Mouse (Mus musculus): ENCODE data around the gene Dtd2. TPM values are rescaled to one million over a fixed set of nuclear protein-coding genes. Genes with fewer than 3 reads are reported as not detected.

Dtd2 gene
- 26.6 and 28.7 TPM in 2 replicates for polyA plus RNA-seq (2014; fragmentation: Nextera tagmentation; extraction: Ambion mirVana)

DNA sequence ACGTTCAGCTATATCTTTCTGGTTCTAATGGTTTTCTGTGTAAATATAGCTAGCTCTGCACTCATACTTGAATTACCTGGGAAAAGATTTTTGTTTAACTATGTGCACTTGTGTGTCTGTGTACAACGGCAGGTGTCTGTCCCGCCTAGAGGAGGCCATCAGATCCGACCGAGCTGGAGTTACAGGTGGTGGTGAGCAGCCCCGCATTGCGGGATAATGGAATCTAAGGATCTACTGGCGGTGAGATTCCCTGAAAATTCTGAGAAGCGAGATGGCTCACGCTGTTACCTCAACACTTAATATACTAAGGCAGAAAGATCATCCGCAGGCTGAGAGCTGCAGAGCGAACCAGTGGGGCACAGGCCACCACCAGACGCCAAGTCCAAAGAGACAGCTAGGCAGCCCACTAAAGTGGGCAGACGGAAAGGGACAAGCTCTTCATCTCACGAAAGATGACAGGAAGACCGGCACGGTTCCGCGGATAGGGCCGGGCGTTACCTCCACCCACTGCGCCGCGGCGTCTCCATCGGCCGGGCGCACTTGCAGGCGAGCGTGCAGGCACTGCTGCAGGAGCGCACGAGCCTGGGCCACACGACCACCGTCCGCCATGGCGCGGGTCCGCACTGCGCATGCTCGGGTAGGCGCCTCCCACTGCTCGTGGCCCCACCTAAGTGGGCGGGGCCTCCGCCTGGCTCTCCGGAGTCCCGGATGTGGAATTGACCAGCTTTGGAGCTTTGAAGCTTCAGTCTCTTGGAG, at the start of gene Dtd2:
Gene Dtd2 (minus strand): TSS at position 625 of the 756 bp plus-strand sequence.
- H3K27me3 ChIP-seq (ENCODE audit: control insufficient read depth, insufficient read depth, low read length), result no peaks in the 10 kb centered on the region
- H3K9me3 ChIP-seq (ENCODE audit: control insufficient read depth, low read length), result no peaks in the 10 kb centered on the region
- ATAC-seq (replicated peaks; ENCODE audit: low FRiP score) (peak; percentile 91), DNase-seq (ENCODE audit: low spot score) (peak; percentile 97)
- peak within 1 kb of the TSS; percentile 84 for H3K9ac ChIP-seq (ENCODE audit: low read length)
- 0 out of 2 replicates have a peak within 1 kb of the TSS, but pooled peaks have one; percentile 42 for H3K27ac ChIP-seq (ENCODE audit: low read depth, low read length)
- H3K36me3 ChIP-seq (ENCODE audit: control insufficient read depth, insufficient read depth, low read length), result no peaks in the 10 kb centered on the region
- no peaks in the 10 kb centered on the region; the same call in 1 of the 2 replicates for H3K4me1 ChIP-seq (replicated peaks; ENCODE audit: control insufficient read depth, insufficient read depth, low read length)
- peak within 1 kb of the TSS; percentile 76 for H3K4me3 ChIP-seq (ENCODE audit: low read depth, low read length)
- 2% methylated on average over 46 of the region's 46 CpGs for WGBS
- H3K4me2 ChIP-seq (ENCODE audit: low read depth, low read length, severe bottlenecking), result peak within 1 kb of the TSS; percentile 63

DNA sequence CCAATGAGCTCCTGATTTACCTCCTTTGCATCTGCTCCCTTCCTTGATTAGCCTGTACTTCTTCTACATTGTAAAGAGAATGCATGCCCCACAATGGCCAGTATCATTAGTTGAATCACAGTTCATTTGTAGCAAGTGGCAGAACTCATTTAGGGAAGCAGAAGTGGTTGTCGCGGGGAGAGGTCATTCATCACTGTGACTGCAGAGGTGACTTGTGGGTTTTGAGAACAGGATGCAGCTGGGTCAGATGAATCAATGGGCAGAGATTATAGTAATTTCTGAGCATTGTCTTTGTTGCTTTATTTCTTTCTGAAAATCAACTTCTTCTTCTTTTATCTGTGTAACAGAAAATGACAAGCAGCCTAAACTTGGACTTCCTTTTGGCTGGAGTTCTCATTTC, 43.0 kb upstream of the Dtd2 start:
- Histone ChIP-seq H3K4me1 (replicated peaks; ENCODE audit: control insufficient read depth, insufficient read depth, low read length) (no peaks in the 10 kb centered on the region), H3K4me3 (ENCODE audit: low read depth, low read length) (no peak overlapping the region), H3K9me3 (ENCODE audit: control insufficient read depth, low read length) (no peaks in the 10 kb centered on the region), H3K9ac (ENCODE audit: low read length) (no peak overlapping the region), H3K27me3 (ENCODE audit: control insufficient read depth, insufficient read depth, low read length) (no peaks in the 10 kb centered on the region), H3K4me2 (ENCODE audit: low read depth, low read length, severe bottlenecking) (no peak overlapping the region), H3K27ac (ENCODE audit: low read depth, low read length) (no peak overlapping the region), H3K36me3 (ENCODE audit: control insufficient read depth, insufficient read depth, low read length) (no peaks in the 10 kb centered on the region)
- WGBS, result 86% methylated on average over 2 of the region's 2 CpGs
- DNase-seq (ENCODE audit: low spot score) (no peak), ATAC-seq (replicated peaks; ENCODE audit: low FRiP score) (no peak)

DNA sequence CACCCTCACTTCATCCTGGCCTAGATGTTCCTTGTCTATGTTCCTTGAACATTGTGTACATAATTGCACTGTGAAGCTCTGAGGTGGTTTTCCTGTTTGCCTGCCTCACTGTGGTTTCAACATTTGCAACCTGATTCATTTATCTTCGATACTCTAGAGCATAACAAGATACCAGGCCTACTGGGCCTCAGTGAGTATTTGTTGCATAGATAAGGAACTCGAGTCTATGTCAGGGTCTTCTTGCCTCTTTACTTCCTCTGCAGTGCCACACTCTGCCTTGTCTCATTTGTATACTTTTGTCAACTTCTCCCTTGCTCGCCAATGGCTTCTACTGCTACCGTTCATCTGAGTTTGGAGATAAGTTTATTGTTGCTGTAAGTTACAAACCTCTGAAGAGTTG, 40.1 kb upstream of the Dtd2 start:
- no peak overlapping the region for H3K4me2 ChIP-seq (ENCODE audit: low read depth, low read length, severe bottlenecking)
- no peak overlapping the region for H3K27ac ChIP-seq (ENCODE audit: low read depth, low read length)
- WGBS, result 89% methylated on average over 4 of the region's 4 CpGs
- H3K9ac ChIP-seq (ENCODE audit: low read length), result no peak overlapping the region
- no peak overlapping the region for H3K4me3 ChIP-seq (ENCODE audit: low read depth, low read length)
- no peaks in the 10 kb centered on the region for H3K27me3 ChIP-seq (ENCODE audit: control insufficient read depth, insufficient read depth, low read length)
- no peaks in the 10 kb centered on the region for H3K36me3 ChIP-seq (ENCODE audit: control insufficient read depth, insufficient read depth, low read length)
- no peaks in the 10 kb centered on the region for H3K4me1 ChIP-seq (replicated peaks; ENCODE audit: control insufficient read depth, insufficient read depth, low read length)
- DNase-seq (ENCODE audit: low spot score), result no peak
- H3K9me3 ChIP-seq (ENCODE audit: control insufficient read depth, low read length), result no peaks in the 10 kb centered on the region
- no peak for ATAC-seq (replicated peaks; ENCODE audit: low FRiP score)

DNA sequence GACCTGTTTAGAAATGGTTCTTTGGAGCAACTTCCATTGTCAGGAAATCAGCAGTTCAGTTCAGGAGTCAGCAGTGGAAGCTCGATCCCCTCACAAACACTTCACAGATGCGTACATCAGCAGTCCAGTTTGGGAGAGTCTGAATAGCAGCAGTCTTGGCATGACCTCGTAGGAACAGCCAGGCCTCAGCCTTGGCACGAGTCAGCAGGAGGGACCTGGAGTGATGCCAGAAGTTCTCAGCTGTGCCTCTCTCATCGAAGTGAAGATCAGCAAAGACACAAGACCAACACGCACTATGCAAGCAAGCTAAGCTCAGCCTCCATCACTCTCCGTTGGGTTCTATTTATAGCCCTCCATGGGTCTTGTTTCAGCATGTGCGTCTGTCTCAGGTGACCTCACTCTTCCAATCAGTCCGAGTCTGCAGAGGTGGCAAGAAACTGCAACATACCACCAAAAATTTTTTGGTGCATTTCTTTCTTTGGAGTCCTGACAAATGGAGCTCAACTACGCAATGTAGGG, 36.6 kb upstream of the Dtd2 start:
- DNase-seq (ENCODE audit: low spot score) (no peak), ATAC-seq (replicated peaks; ENCODE audit: low FRiP score) (no peak)
- Histone ChIP-seq H3K27me3 (ENCODE audit: control insufficient read depth, insufficient read depth, low read length) (no peaks in the 10 kb centered on the region), H3K9me3 (ENCODE audit: control insufficient read depth, low read length) (no peaks in the 10 kb centered on the region), H3K4me2 (ENCODE audit: low read depth, low read length, severe bottlenecking) (no peak overlapping the region), H3K4me1 (replicated peaks; ENCODE audit: control insufficient read depth, insufficient read depth, low read length) (no peaks in the 10 kb centered on the region), H3K4me3 (ENCODE audit: low read depth, low read length) (no peak overlapping the region), H3K36me3 (ENCODE audit: control insufficient read depth, insufficient read depth, low read length) (no peaks in the 10 kb centered on the region), H3K9ac (ENCODE audit: low read length) (no peak overlapping the region), H3K27ac (ENCODE audit: low read depth, low read length) (no peak overlapping the region)
- WGBS, result 88% methylated on average over 10 of the region's 10 CpGs

DNA sequence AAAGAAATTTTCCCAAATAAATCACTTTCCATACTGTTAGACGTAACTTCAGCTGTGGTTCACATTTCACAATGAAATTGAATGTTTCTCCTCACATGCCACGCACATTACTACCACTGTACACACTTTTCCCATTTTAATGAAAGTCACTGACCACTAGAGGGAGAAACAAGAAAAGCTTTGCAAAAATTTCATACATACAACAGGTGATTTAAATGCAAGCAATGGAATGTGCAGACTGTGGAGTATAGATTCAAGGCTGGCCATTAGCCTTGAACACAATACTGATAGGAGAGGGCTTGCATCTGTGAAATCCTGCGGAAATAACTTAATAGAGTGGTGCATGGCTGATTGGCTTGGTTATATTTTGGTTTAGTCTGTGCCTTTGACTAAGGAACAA, 32.1 kb upstream of the Dtd2 start:
- Histone ChIP-seq H3K27ac (ENCODE audit: low read depth, low read length) (no peak overlapping the region), H3K36me3 (ENCODE audit: control insufficient read depth, insufficient read depth, low read length) (no peaks in the 10 kb centered on the region), H3K4me1 (replicated peaks; ENCODE audit: control insufficient read depth, insufficient read depth, low read length) (no peaks in the 10 kb centered on the region), H3K9ac (ENCODE audit: low read length) (no peak overlapping the region), H3K27me3 (ENCODE audit: control insufficient read depth, insufficient read depth, low read length) (no peaks in the 10 kb centered on the region), H3K4me3 (ENCODE audit: low read depth, low read length) (no peak overlapping the region), H3K4me2 (ENCODE audit: low read depth, low read length, severe bottlenecking) (no peak overlapping the region), H3K9me3 (ENCODE audit: control insufficient read depth, low read length) (no peaks in the 10 kb centered on the region)
- DNase-seq (ENCODE audit: low spot score) (no peak), ATAC-seq (replicated peaks; ENCODE audit: low FRiP score) (no peak)
- 74% methylated on average over 3 of the region's 3 CpGs for WGBS

DNA sequence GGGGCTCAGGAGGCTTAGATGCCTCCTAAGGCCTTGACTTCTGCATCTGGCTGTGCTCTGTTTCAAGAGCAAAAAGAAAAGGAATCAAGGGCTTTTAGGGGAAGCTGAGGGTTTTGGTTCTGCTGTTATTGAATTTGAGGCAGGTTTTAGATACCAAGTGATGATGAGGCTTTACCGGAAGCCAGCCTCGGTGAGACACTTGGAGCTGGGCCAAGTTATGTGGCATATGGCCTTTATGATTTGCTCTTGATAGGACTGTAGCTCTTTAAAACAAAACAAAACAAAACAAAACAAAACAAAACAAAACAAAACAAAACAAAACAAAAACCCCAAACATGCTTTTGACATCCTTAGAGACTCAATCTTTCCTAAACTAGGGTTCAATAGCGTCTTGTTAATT, 28.7 kb upstream of the Dtd2 start:
- ATAC-seq (replicated peaks; ENCODE audit: low FRiP score) (no peak), DNase-seq (ENCODE audit: low spot score) (no peak)
- Histone ChIP-seq H3K27me3 (ENCODE audit: control insufficient read depth, insufficient read depth, low read length) (no peaks in the 10 kb centered on the region), H3K9ac (ENCODE audit: low read length) (no peak overlapping the region), H3K4me3 (ENCODE audit: low read depth, low read length) (no peak overlapping the region), H3K4me1 (replicated peaks; ENCODE audit: control insufficient read depth, insufficient read depth, low read length) (no peaks in the 10 kb centered on the region), H3K4me2 (ENCODE audit: low read depth, low read length, severe bottlenecking) (no peak overlapping the region), H3K9me3 (ENCODE audit: control insufficient read depth, low read length) (no peaks in the 10 kb centered on the region), H3K27ac (ENCODE audit: low read depth, low read length) (no peak overlapping the region), H3K36me3 (ENCODE audit: control insufficient read depth, insufficient read depth, low read length) (no peaks in the 10 kb centered on the region)
- 90% methylated on average over 3 of the region's 3 CpGs for whole genome bisulfite sequencing

DNA sequence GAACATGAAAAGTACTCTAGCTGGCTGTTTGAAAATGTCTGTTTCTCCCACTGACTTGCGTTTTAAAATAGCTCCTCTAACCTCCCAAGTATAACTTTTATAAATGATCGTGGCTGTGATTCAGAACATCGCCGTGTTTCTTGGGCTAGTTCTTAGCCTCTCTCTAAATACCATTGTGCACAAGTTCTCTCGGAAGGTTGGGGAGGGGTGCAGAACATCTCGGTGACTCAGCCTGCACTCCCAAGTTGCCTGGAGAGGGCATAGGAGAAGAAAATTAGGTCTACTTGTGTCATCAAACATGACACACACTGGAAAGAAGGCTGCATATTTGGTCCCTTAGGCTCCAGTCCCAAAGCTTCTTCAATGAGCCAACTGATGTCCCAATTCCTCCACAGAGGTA, 26.0 kb upstream of the Dtd2 start:
- H3K9me3 ChIP-seq (ENCODE audit: control insufficient read depth, low read length), result no peaks in the 10 kb centered on the region
- no peak overlapping the region for H3K4me3 ChIP-seq (ENCODE audit: low read depth, low read length)
- no peak overlapping the region for H3K27ac ChIP-seq (ENCODE audit: low read depth, low read length)
- ATAC-seq (replicated peaks; ENCODE audit: low FRiP score), result no peak
- DNase-seq (ENCODE audit: low spot score), result no peak
- H3K36me3 ChIP-seq (ENCODE audit: control insufficient read depth, insufficient read depth, low read length), result no peaks in the 10 kb centered on the region
- no peak overlapping the region for H3K4me2 ChIP-seq (ENCODE audit: low read depth, low read length, severe bottlenecking)
- H3K4me1 ChIP-seq (replicated peaks; ENCODE audit: control insufficient read depth, insufficient read depth, low read length), result no peaks in the 10 kb centered on the region
- WGBS, result 90% methylated on average over 6 of the region's 6 CpGs
- H3K27me3 ChIP-seq (ENCODE audit: control insufficient read depth, insufficient read depth, low read length), result no peaks in the 10 kb centered on the region
- no peak overlapping the region for H3K9ac ChIP-seq (ENCODE audit: low read length)

DNA sequence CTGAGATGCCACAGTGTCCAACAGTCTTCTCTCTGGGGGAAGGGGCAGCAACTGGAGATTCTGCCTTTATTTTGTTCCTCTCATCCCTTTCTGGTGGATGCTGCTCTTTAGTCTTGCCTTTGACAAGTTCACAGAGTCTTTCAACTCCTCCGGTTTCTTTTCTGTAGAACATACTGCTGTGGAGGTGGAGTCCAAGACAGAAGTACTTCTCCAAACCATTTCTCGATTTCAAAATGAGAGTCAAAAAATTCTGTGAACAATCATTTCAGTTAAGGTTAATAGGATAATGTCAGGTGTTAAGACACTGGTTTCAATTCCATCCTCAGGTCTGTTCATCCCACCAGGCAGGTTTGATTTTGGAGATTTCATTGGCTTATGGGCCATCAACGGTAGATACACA, 21.7 kb upstream of the Dtd2 start, which contains the start of gene Gpr33:
Gene Gpr33 (minus strand): TSS at position 101 of the 400 bp plus-strand sequence.
- 98% methylated on average over 3 of the region's 3 CpGs for WGBS
- H3K4me2 ChIP-seq (ENCODE audit: low read depth, low read length, severe bottlenecking), result no peak within 1 kb of the TSS
- no peak for DNase-seq (ENCODE audit: low spot score)
- H3K27ac ChIP-seq (ENCODE audit: low read depth, low read length), result no peak within 1 kb of the TSS
- H3K36me3 ChIP-seq (ENCODE audit: control insufficient read depth, insufficient read depth, low read length), result no peaks in the 10 kb centered on the region
- no peak within 1 kb of the TSS for H3K4me3 ChIP-seq (ENCODE audit: low read depth, low read length)
- peaks cover 2% of the 10 kb centered on the region; the same call in 1 of the 2 replicates for H3K4me1 ChIP-seq (replicated peaks; ENCODE audit: control insufficient read depth, insufficient read depth, low read length)
- no peak within 1 kb of the TSS for H3K9ac ChIP-seq (ENCODE audit: low read length)
- H3K9me3 ChIP-seq (ENCODE audit: control insufficient read depth, low read length), result no peaks in the 10 kb centered on the region
- ATAC-seq (replicated peaks; ENCODE audit: low FRiP score), result no peak
- no peaks in the 10 kb centered on the region for H3K27me3 ChIP-seq (ENCODE audit: control insufficient read depth, insufficient read depth, low read length)

All from forebrain, embryonic 11.5 days (tissue).